Mouse (Mus musculus) c-Kit-positive CD71-positive TER-119-negative erythroid progenitor cells, embryonic 14.5 days (primary cell): Measurements from ENCODE around the gene Fcrl6.

Source experiments
- DNase-seq: peaks from one replicate; pipeline ENCODE4 v3.0.0-alpha.2; 2013; ENCODE audit warnings: low read depth

Fcrl6 gene

GRCm38 (mm10) chr1:172614654-172615053, 12.3 kb upstream of the Fcrl6 start:
- DNase-seq: no peak

- no peak for DNase-seq
Measured at GRCm38 (mm10) chr1:172612745-172613144, 10.4 kb upstream of the Fcrl6 start.

GRCm38 (mm10) chr1:172611304-172611703, 9.0 kb upstream of the Fcrl6 start:
- no peak for DNase-seq

GRCm38 (mm10) chr1:172594495-172594894, 7.9 kb downstream of the Fcrl6 start:
- no peak for DNase-seq

- DNase-seq: no peak
Measured at GRCm38 (mm10) chr1:172593956-172594355, 8.4 kb downstream of the Fcrl6 start.

- DNase-seq: no peak
Measured at GRCm38 (mm10) chr1:172593321-172593720, 9.0 kb downstream of the Fcrl6 start.

GRCm38 (mm10) chr1:172590385-172590784, 12.0 kb downstream of the Fcrl6 start, which contains the start of gene Slamf8:
Gene Slamf8 (minus strand): TSS chr1:172590568.
- DNase-seq: no peak

GRCm38 (mm10) chr1:172585612-172586567, 16.5 kb downstream of the Fcrl6 start:
- DNase-seq: no peak

- DNase-seq: no peak
Measured at GRCm38 (mm10) chr1:172585026-172585425, 17.3 kb downstream of the Fcrl6 start.

- DNase-seq: no peak
Measured at GRCm38 (mm10) chr1:172584271-172584670, 18.1 kb downstream of the Fcrl6 start.

- DNase-seq: no peak
Measured at GRCm38 (mm10) chr1:172582436-172582835, 19.9 kb downstream of the Fcrl6 start.

GRCm38 (mm10) chr1:172580116-172580515, 22.2 kb downstream of the Fcrl6 start:
- DNase-seq: no peak

GRCm38 (mm10) chr1:172567758-172568157, 34.6 kb downstream of the Fcrl6 start:
- DNase-seq: no peak

- DNase-seq: no peak
Measured at GRCm38 (mm10) chr1:172566131-172566530, 36.2 kb downstream of the Fcrl6 start.

GRCm38 (mm10) chr1:172563465-172563828, 38.9 kb downstream of the Fcrl6 start:
- no peak for DNase-seq

- DNase-seq: no peak
Measured at GRCm38 (mm10) chr1:172562641-172563464, 39.5 kb downstream of the Fcrl6 start.

GRCm38 (mm10) chr1:172555638-172556037, 46.7 kb downstream of the Fcrl6 start, which contains the start of gene Vsig8:
Gene Vsig8 (plus strand): TSS chr1:172555938.
- DNase-seq: no peak

- DNase-seq: no peak
Measured at GRCm38 (mm10) chr1:172552623-172553022, 49.7 kb downstream of the Fcrl6 start.

GRCm38 (mm10) chr1:172551009-172551408, 51.3 kb downstream of the Fcrl6 start:
- DNase-seq: no peak

- no peak for DNase-seq
Measured at GRCm38 (mm10) chr1:172550551-172550951, 51.8 kb downstream of the Fcrl6 start.

- DNase-seq: no peak
Measured at GRCm38 (mm10) chr1:172549717-172550116, 52.6 kb downstream of the Fcrl6 start.

- no peak for DNase-seq
Measured at GRCm38 (mm10) chr1:172549314-172549713, 53.0 kb downstream of the Fcrl6 start.

- DNase-seq: no peak
Measured at GRCm38 (mm10) chr1:172548501-172548900, 53.9 kb downstream of the Fcrl6 start.
